Mouse (Mus musculus) heart, embryonic 10.5 days (tissue): ENCODE measurements at regions not wholly inside any gene's neighbourhood (a gene's known extent, or its start where the extent isn't known, plus 50 kb on each side); places are given as distances from the start of the nearest gene placed in this dataset.

Experiments
- DNase-seq: peaks from one replicate; pipeline ENCODE4 v3.0.0-alpha.2; 2017; ENCODE audit warnings: low spot score
- H3K27ac ChIP-seq: fragments of 300-500 bp; sonication (generic); 2 replicates; pipeline ENCODE4 v1.5.1; 2016; ENCODE audit warnings: mild to moderate bottlenecking
- H3K27me3 ChIP-seq: fragments of 300-500 bp; sonication (generic); 2 replicates; pipeline ENCODE4 v1.6.1; 2016; ENCODE audit warnings: mild to moderate bottlenecking; ENCODE audit not compliant: poor library complexity, insufficient read depth, severe bottlenecking
- H3K36me3 ChIP-seq: fragments of 300-500 bp; sonication (generic); 2 replicates; pipeline ENCODE4 v1.6.1; 2016; ENCODE audit warnings: mild to moderate bottlenecking, moderate library complexity
- H3K4me1 ChIP-seq: fragments of 300-500 bp; sonication (generic); 2 replicates; pipeline ENCODE4 v1.6.1; 2016; ENCODE audit warnings: mild to moderate bottlenecking
- H3K4me3 ChIP-seq: fragments of 300-500 bp; sonication (generic); 2 replicates; pipeline ENCODE4 v1.5.1; 2016; ENCODE audit warnings: mild to moderate bottlenecking, moderate library complexity
- H3K9me3 ChIP-seq: fragments of 300-500 bp; sonication (generic); 2 replicates; pipeline ENCODE4 v1.6.1; 2016; ENCODE audit warnings: mild to moderate bottlenecking, moderate library complexity
- WGBS: fragments of 180-500 bp; shearing (Covaris S2); methylation state at CpG from one replicate; pipeline ENCODE4 v1.1.7; 2016; 5-methylcytosine and 5-hydroxymethylcytosine counted together

DNA sequence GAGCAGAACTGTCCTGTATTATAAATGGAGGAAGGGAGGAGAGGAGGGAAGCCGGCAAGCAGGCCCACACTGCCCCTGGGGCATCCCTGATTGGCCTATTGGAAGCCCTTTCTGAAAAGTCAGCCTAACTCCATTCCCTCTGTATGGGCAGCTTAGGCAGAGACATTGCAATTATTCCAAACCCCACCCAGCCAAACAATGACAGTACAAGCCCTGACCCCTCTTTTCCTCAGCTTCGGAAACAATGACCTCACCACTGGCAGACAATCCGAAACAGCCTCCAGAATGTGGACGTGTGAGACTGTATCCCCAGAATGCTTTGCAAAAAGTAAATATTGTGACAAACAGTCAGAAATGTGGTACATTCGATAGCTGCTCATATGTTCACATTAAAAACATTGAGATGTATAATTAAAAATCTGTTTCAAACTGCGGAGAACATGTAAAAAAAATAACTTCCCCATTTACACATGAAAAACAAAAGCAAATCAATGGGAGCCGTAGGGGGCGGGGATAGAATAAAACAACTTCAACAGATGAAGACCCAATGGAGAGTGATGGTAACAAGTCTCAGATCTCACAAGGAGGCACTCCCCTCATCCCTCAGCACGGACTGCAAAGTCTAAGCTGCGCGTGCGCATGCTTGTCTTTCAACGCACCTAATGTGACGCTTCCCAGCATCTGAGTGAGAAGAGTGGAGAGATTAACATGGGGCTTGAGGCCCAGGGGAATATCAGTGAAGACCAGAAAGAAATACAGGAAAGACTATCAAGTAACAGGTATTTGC is 134.9 kb upstream of the Top1 start:
- H3K27ac ChIP-seq: 0 out of 2 replicates have a peak overlapping the region, but pooled peaks have one; percentile 17
- DNase-seq: no peak

DNA sequence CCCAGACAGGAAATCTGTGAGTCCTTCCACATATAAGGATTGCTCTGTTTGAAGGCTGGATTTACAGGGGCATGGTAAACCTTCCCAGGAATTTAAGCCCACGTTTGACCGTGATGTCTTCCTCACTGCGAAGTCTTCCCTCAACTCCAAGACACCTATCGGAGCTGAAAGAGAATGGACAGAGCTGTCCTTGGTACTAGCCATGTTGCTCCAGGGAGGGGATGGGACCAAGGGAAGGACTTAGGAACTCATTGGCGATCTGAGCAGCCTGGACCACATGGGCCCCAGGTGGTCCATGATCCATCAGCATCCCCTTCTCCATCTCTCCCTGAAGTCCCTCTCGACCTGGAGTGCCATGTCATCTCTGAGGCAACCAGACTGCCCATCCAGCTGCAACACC is 130.1 kb upstream of the Top1 start:
- Histone ChIP-seq H3K27ac (no peak overlapping the region), H3K36me3 (no peaks in the 10 kb centered on the region), H3K4me1 (peaks cover 7% of the 10 kb centered on the region; the same call in 1 of the 2 replicates), H3K4me3 (no peak overlapping the region), H3K27me3 (peaks cover 26% of the 10 kb centered on the region; the same call in 1 of the 2 replicates), H3K9me3 (no peaks in the 10 kb centered on the region)
- WGBS: 42% methylated on average over 6 of the region's 6 CpGs
- DNase-seq: no peak

More for the DNA sequence above, 134.9 kb upstream of the Top1 start:
- Histone ChIP-seq H3K9me3 (no peaks in the 10 kb centered on the region), H3K27me3 (peaks cover 15% of the 10 kb centered on the region; the same call in 1 of the 2 replicates), H3K36me3 (no peaks in the 10 kb centered on the region), H3K4me3 (no peak overlapping the region), H3K4me1 (peaks cover 13% of the 10 kb centered on the region; the same call in 1 of the 2 replicates)
- 34% methylated on average over 14 of the region's 14 CpGs for WGBS

DNA sequence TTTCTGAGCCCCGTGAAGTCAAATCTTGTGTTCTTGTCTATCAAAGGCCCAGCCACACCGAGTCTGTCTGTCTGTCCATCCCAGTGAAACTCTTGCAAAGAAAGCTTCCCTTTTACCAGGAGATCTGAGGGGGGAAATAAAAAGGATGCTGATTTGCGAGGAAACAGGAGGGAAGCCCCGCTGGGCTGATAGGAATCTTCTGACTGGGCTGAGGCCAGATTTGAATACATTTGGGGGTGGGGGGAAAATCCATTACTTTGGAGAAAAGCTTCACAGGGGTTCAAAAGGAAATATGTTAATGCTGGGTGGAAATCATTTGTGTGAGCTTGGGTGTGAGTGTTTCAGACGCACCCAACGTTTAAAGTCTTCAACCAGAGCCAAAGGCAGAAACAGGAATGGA is 129.2 kb upstream of the Top1 start:
- Histone ChIP-seq H3K27me3 (peaks cover 26% of the 10 kb centered on the region; the same call in 1 of the 2 replicates), H3K27ac (no peak overlapping the region), H3K4me1 (no peaks in the 10 kb centered on the region), H3K9me3 (no peaks in the 10 kb centered on the region), H3K4me3 (no peak overlapping the region), H3K36me3 (no peaks in the 10 kb centered on the region)
- 22% methylated on average over 6 of the region's 6 CpGs for whole genome bisulfite sequencing
- no peak for DNase-seq

DNA sequence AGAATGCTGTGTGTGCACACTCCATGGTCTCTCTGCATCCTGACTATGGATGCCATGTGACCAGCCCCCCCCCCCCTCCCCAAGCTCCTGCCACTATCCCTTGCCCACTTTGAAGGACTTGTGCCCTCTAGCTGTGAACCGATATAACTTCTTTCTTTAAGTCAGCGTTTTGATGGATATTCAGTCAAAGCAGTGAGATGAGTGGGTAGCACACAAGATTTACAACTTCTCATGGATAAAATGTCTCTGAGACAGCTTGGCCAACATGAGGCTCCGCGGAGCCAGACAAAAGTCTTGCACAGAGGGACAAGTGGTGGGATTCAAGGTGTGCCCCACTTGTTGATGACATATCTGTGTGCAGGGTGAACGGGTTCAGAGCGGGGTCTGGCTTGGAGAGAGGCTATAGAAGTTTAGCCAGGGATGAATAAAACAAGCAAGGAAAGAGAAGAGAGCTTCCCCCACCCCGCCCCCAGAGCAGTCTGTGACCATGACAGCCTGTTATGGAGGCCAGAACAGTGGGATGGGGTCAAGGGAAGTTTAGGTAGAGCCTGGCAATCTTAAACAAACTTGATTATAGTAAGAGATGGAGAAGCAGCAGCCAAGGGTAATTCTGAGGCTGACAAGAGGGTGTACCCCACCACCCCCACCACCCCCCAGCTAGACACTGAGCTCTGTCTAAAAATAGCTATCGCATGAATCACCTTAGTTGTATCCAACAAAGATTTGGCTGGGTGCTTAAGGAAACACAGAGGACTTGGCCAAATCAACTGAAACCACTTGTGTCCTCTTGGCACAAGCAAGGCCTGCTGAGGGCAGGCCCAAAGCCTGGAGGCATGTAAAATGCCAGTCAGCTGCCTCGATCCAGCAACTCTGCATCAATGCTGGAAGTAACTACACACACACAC is 120.1 kb upstream of the Top1 start:
- 72% methylated on average over 9 of the region's 9 CpGs for WGBS
- Histone ChIP-seq H3K36me3 (no peaks in the 10 kb centered on the region), H3K27ac (no peak overlapping the region), H3K4me1 (peaks cover 27% of the 10 kb centered on the region), H3K9me3 (no peaks in the 10 kb centered on the region), H3K27me3 (peaks cover 10% of the 10 kb centered on the region; the same call in 1 of the 2 replicates), H3K4me3 (no peak overlapping the region)
- DNase-seq: no peak

DNA sequence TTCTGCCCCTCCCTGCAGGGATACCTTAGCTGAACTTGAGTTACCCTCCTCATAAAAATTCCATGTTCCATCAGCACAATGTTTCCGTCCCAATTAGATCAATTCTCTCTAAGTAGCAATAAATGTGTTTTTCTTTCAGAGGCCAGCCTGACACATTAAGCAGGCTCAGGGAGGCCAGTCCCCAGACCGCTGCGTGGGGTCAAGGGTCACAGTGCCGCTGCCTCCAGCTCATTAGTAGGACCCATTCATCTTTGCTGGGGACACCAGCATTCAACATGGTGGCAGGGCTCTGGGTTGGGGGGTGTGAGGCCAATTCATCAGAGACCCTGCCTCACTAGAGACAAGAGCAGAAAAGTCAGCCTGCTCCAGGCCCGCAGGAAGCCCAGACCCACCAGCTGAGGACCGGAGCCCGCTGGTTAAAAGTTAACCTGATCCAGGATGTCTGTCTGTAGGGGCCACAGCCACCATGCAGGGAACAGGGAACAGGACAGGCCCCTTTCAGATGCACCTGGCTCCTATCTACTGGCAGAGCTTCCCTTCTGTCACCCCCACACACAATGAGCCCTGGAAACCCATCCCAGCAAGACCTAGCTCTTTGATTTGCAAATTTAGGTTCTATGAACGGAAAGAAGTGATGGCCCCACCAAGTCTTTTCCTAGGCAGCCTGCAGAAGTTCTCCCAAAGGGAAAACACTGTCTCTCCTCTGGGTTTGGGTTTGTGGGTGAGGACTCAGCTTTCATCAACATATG is 119.1 kb upstream of the Top1 start:
- 68% methylated on average over 8 of the region's 8 CpGs for WGBS
- DNase-seq: no peak
- Histone ChIP-seq H3K27ac (no peak overlapping the region), H3K4me1 (peaks cover 27% of the 10 kb centered on the region), H3K9me3 (no peaks in the 10 kb centered on the region), H3K4me3 (no peak overlapping the region), H3K27me3 (peaks cover 10% of the 10 kb centered on the region; the same call in 1 of the 2 replicates), H3K36me3 (no peaks in the 10 kb centered on the region)

DNA sequence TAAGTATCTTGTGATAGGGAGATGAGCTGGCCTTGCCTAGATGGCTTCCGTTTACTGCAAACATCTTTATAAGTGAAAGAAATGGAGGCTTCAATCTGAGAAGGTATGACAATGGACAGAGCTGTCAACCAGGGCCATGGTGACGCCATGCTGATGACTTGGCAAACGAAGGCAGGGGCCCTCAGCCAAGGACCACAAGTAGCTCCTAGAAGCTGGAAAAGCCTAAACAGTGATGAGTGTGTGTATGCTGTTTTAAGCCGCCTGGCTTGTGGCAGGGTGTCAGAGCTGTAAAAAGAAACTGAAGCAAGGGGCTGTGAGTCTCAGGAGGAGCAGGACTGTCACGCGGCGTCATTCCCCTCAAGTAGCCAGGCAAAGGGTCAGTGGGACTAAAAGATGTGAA is 116.4 kb upstream of the Top1 start:
- 67% methylated on average over 7 of the region's 7 CpGs for WGBS
- Histone ChIP-seq H3K4me1 (peaks cover 27% of the 10 kb centered on the region), H3K36me3 (no peaks in the 10 kb centered on the region), H3K9me3 (no peaks in the 10 kb centered on the region), H3K27me3 (peaks cover 10% of the 10 kb centered on the region; the same call in 1 of the 2 replicates), H3K27ac (no peak overlapping the region), H3K4me3 (no peak overlapping the region)
- DNase-seq: no peak

DNA sequence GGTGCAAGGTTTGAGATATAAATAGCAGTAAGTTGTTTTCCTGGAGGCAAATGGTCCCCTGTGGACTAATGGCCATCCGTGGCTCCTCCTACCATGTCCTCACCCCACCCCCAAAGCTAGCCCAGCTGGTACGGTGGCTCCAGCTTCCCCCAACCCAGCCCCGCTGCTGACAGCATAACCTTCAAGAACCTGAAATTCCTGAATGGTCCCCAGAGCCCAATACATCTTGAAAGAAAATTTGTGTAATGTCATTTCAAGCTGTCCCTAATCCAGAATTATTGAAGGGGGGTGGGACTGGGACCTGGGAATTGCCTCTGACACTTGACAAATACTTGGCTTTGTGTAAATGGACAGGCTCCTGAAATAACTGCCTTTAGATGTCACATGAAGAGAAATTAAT is 115.3 kb upstream of the Top1 start:
- no peak overlapping the region for H3K4me3 ChIP-seq
- H3K27me3 ChIP-seq: peaks cover 10% of the 10 kb centered on the region; the same call in 1 of the 2 replicates
- H3K27ac ChIP-seq: no peak overlapping the region
- peaks cover 26% of the 10 kb centered on the region for H3K4me1 ChIP-seq
- H3K9me3 ChIP-seq: no peaks in the 10 kb centered on the region
- 27% methylated on average over 3 of the region's 3 CpGs for WGBS
- H3K36me3 ChIP-seq: no peaks in the 10 kb centered on the region
- DNase-seq: no peak

DNA sequence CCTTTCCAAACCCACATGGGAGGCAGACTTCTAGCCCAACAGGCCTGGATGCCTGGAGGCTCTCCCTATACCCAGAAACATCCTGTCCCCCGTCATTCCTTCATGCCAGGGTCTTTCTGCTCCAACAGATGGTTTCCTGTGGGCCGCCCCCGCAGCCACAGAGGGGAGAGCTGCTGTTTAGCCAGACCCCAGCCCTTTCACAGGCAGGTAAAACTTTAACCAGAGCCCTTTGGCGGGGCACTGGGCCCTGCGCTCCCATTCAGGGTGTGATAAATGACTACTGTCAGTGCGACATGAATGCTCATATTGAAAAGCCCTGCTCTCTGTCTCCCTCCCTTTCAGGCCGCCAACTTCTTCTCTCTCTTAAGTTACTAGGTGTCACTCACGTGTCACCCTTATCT is 108.4 kb upstream of the Top1 start:
- Histone ChIP-seq H3K27me3 (0 out of 2 replicates have a peak, but pooled peaks cover 5% of the 10 kb centered on the region), H3K36me3 (no peaks in the 10 kb centered on the region), H3K9me3 (no peaks in the 10 kb centered on the region), H3K27ac (peak overlapping the region; percentile 49), H3K4me1 (peaks cover 16% of the 10 kb centered on the region), H3K4me3 (peak overlapping the region; percentile 18)
- no peak for DNase-seq
- WGBS: 20% methylated on average over 8 of the region's 8 CpGs

DNA sequence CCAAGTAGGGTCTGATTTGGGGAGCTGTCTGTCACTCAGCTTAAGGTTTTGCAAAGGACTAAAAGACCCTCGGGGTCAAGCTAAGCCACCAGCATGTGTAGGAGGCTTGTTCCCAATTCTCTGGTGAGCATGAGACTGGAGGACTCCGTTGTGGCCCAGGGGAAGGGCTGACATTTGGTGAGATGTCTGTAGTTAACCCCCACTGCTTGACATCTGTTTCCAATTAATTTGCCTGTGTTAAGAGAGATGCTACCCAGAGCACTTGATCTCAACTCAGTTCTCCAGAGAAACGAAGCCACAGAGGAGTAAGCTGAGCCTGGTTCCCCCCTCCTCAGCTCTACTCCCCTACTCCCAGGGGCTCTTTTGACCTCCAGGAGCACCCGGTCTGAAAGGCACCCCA is 100.2 kb upstream of the Top1 start:
- H3K27me3 ChIP-seq: no peaks in the 10 kb centered on the region
- H3K36me3 ChIP-seq: no peaks in the 10 kb centered on the region
- no peaks in the 10 kb centered on the region for H3K4me1 ChIP-seq
- WGBS: 18% methylated on average over 4 of the region's 4 CpGs
- no peak overlapping the region for H3K4me3 ChIP-seq
- H3K9me3 ChIP-seq: no peaks in the 10 kb centered on the region
- H3K27ac ChIP-seq: no peak overlapping the region
- DNase-seq: no peak

DNA sequence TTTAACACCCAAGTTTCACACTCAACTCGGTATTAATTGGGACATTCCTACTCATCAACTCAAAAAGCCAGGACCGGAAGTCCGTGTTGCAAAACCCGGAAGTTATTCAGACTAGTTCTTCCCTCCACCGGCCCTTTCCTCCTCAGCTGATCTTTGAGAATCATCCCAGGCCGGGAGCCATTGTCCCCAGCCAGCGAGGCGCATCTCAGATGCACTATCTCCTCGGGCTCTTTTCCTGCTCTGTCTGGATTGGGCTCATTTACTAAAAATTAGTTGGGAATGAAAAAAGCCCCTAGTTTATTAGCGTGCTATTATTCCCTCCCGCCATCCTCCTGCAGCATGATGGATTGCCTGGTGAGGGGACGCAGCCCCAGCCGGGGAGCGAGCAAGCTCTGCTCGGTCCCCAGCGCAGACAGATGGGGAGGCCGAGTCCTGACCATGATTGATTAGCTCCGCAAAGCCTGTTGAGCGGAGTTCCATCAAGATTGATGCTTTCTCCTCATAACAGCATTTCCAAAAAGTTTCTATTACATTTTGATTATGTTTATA is 93.5 kb upstream of the Top1 start:
- Histone ChIP-seq H3K9me3 (no peaks in the 10 kb centered on the region), H3K27me3 (no peaks in the 10 kb centered on the region), H3K36me3 (no peaks in the 10 kb centered on the region), H3K27ac (no peak overlapping the region), H3K4me1 (no peaks in the 10 kb centered on the region), H3K4me3 (no peak overlapping the region)
- WGBS: 61% methylated on average over 19 of the region's 19 CpGs
- DNase-seq: peak; percentile 61

DNA sequence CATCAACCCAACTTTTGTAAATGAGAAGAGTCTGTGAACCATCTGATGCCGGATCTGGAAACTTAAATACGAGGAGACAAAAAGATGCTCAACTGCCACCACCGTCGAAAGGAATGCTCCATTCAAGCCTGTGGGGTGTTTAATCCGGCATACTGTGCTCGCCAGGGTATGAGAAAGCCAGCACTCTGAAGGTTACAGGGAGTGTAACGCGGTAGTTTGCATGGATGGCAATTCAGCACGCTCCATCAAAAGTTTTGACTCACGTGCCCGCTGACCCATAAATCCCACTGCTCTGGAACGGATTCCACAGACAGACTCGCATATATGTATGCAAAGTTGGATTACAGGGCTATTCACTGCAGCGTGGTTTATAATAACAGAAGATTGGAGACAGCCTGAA is 84.0 kb upstream of the Top1 start:
- WGBS: 84% methylated on average over 14 of the region's 14 CpGs
- Histone ChIP-seq H3K4me3 (no peak overlapping the region), H3K4me1 (no peaks in the 10 kb centered on the region), H3K9me3 (no peaks in the 10 kb centered on the region), H3K27me3 (no peaks in the 10 kb centered on the region), H3K36me3 (no peaks in the 10 kb centered on the region), H3K27ac (no peak overlapping the region)
- DNase-seq: no peak

DNA sequence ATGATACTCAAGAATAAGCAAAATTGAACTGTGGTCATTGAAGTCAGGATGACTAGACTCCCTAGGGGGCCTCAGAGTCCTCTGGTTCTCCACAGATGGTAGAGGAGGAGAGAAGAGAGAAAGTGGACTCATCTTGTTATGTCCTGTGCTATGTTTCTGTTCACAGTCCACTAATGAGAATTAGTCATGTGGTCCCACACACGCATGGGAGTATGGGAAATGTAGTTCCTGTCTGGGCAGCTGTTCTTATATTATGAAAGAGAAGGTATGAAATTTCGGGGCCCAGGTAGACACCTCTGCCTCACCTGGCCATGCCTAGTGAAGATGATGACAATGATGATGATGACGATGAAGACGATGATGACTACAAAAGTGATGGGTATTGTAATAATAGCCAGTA is 77.9 kb upstream of the Top1 start:
- Histone ChIP-seq H3K4me3 (no peak overlapping the region), H3K4me1 (no peaks in the 10 kb centered on the region)
- WGBS: 86% methylated on average over 4 of the region's 4 CpGs

More for the DNA sequence above, 77.9 kb upstream of the Top1 start:
- Histone ChIP-seq H3K36me3 (no peaks in the 10 kb centered on the region), H3K9me3 (no peaks in the 10 kb centered on the region), H3K27ac (no peak overlapping the region), H3K27me3 (no peaks in the 10 kb centered on the region)
- DNase-seq: no peak
